In the genomic region with DNA sequence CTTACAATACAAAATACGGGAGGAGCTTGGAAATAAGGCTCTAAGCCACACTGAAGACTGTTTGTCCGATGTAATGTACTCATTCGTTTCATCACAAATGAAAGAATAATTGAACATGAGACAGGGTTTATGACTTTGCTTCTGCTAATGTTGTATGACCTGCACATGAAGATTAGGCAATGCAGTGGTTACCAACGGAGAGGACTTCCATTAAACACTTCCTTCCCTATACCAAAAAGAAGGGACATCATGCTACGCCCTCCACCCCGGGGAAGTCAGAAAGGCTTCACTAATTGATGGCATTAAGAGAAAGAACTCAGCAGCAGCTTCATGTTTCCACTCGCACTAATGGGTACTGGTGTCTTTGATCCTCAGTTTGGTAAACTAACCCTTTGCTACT, we compare ENCODE assay signal across 24 mouse cellular contexts. TPM values are rescaled to one million over a fixed set of nuclear protein-coding genes. Genes with fewer than 3 reads are reported as not detected.
A peak's percentile ranks its signal among the peaks of the same experiment; 100 is the strongest.
DNase-seq lines count a peak whose midpoint lies in the region; ATAC-seq lines count a peak whose summit lies in the region.
"Had no signal": no experiment of that assay in that cellular context is flagged by ENCODE, and none has a peak within 500 bp of the region (broad histone marks: within the 10 kb centered on the region; RNA-seq: fewer than 3 reads in every experiment).

No protein-coding gene starts in this region.

- intact Hi-C loops in heart, postnatal 36 days (cut with DNase I): no loop called here

- peak; percentile 64 for DNase-seq in heart, adult 11 months
- no peak for DNase-seq in heart, postnatal 36 days
- DNase-seq in adrenal gland, adult 18-20 months (ENCODE audit: low spot score in 2 of 2): no peak
- DNase-seq: adrenal gland, adult 2 months; adrenal gland, postnatal 10 days; adrenal gland, postnatal 25 days; B cell, adult 2 months; cerebellum, adult 11 months; cerebellum, adult 18-20 months; cerebellum, adult 8-10 months; cerebellum, adult 9-11 months; cerebellum, postnatal 14 days; cerebellum, postnatal 36 days had no signal

- no peak overlapping the region for H3K27ac ChIP-seq in forebrain, embryonic 13.5 days
- H3K27ac ChIP-seq: embryonic facial prominence, embryonic 10.5 days; embryonic facial prominence, embryonic 12.5 days had no signal

- WGBS in forebrain, embryonic 13.5 days: 77% methylated on average over 7 of the region's 7 CpGs

- no peak overlapping the region for H3K4me2 ChIP-seq in forebrain, embryonic 13.5 days
- H3K4me2 ChIP-seq: embryonic facial prominence, embryonic 12.5 days had no signal

- no peaks in the 10 kb centered on the region for H3K36me3 ChIP-seq in forebrain, embryonic 13.5 days (ENCODE audit: poor library complexity, severe bottlenecking)
- H3K36me3 ChIP-seq: embryonic facial prominence, embryonic 10.5 days; embryonic facial prominence, embryonic 12.5 days; G1E had no signal

- H3K4me3 ChIP-seq in forebrain, embryonic 13.5 days: no peak overlapping the region
- H3K4me3 ChIP-seq: embryonic facial prominence, embryonic 10.5 days; embryonic facial prominence, embryonic 12.5 days had no signal

- H3K9ac ChIP-seq in forebrain, embryonic 13.5 days: no peak overlapping the region
- H3K9ac ChIP-seq: embryonic facial prominence, embryonic 12.5 days had no signal

- H3K4me1 ChIP-seq in forebrain, embryonic 13.5 days: no peaks in the 10 kb centered on the region
- H3K4me1 ChIP-seq: embryonic facial prominence, embryonic 10.5 days; embryonic facial prominence, embryonic 12.5 days had no signal

- H3K27me3 ChIP-seq in forebrain, embryonic 13.5 days: no peaks in the 10 kb centered on the region
- H3K27me3 ChIP-seq: CH12.LX; embryonic facial prominence, embryonic 12.5 days; Patski had no signal

- no peaks in the 10 kb centered on the region for H3K9me3 ChIP-seq in forebrain, embryonic 13.5 days (replicated peaks)
- H3K9me3 ChIP-seq: embryonic facial prominence, embryonic 10.5 days; embryonic facial prominence, embryonic 12.5 days; G1E had no signal

- peak; percentile 89 for ATAC-seq in megakaryocyte, adult 5-6 weeks (ENCODE audit: poor library complexity, severe bottlenecking)
- no peak for ATAC-seq in forebrain, embryonic 13.5 days
- ATAC-seq: activated CD4-positive, CD25-positive, alpha-beta regulatory T cell, adult 4 months; CD4-positive, CD25-positive, alpha-beta regulatory T cell, adult 4 months; forebrain, embryonic 14.5 days; forebrain, embryonic 16.5 days; Patski had no signal

RNA-seq across cellular contexts. Expression of a gene that starts 57.6 kb away (rescaled TPM):
- total RNA-seq in heart, postnatal 36 days (2021): 1 to 10 TPM; 7.1 to 7.9 TPM
- not detected in 2 replicates for total RNA-seq in megakaryocyte, adult 5-6 weeks (2015)
- 0.15 TPM in 1 of 2 replicates, not detected in the other for total RNA-seq in megakaryocyte, adult 5-6 weeks (2017)
- 1 to 10 TPM; 3.9 to 5.1 TPM for total RNA-seq in adrenal gland, adult 18-20 months (2021)
- 0.58 and 0.67 TPM in 2 replicates for polyA plus RNA-seq in forebrain, embryonic 13.5 days (2015; fragmentation: Nextera tagmentation; extraction: Ambion mirVana)
- total RNA-seq: CH12.LX had no signal
- polyA plus RNA-seq: activated CD4-positive, CD25-positive, alpha-beta regulatory T cell, adult 4 months; CD4-positive, CD25-positive, alpha-beta regulatory T cell, adult 4 months; G1E had no signal

Comparison
In these comparisons a context has a peak if more than half of its experiments do, and no peak if none do; other contexts are left out.
1. RNA of a gene that starts 57.6 kb away (total RNA-seq): 7.1 to 7.9 TPM in heart, postnatal 36 days and 3.9 to 5.1 TPM in adrenal gland, adult 18-20 months; 0.15 TPM in megakaryocyte, adult 5-6 weeks; every median in the first group is over 4 times any median in the second.